8 mouse cellular contexts compared by ENCODE assay signal in the genomic region with DNA sequence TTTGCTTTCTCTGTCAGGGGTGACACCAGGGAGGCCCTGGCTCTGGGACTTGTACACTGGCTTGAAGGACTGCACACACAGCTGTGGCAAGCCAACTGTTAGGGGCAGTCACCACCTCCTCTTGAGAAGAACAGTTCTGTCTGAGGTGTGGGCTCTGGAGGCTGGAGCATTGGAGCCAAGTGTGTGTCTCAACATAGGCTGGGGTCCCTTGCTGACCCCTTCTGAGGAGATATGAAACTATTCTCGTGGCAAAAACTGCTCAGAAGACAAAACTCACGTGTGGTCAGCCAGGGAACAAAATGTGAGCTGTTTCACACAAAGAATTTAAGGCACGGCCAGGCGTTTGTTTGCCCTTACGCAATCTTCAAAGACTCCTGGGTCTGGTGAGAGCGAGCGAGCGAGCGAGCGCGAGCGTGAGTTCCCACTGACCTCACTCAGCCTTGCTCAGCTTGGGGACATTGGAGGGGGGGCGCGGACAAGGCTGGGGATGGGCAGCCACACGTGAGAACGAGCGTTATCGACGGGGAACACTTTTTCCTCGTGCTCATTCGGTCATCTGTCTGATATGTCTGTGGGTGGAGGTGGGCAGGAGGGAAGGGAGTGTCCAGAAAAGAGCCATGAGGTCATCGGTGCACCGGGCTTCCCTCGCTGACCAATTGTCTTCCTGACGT. TPM values are rescaled to one million over a fixed set of nuclear protein-coding genes. Genes with fewer than 3 reads are reported as not detected.
DNase-seq lines count a peak whose midpoint lies in the region; ATAC-seq and TF ChIP-seq lines count a peak whose summit lies in the region.

No protein-coding gene starts in this region.

- H3K4me1 ChIP-seq in midbrain, embryonic 10.5 days = peaks cover 21% of the 10 kb centered on the region
- H3K4me1 ChIP-seq in midbrain, postnatal 0 days (ENCODE audit: insufficient read depth, low read length) = no peaks in the 10 kb centered on the region
- peaks cover 49% of the 10 kb centered on the region for H3K4me1 ChIP-seq in heart, embryonic 10.5 days

- H3K36me3 ChIP-seq in midbrain, embryonic 10.5 days = no peaks in the 10 kb centered on the region
- H3K36me3 ChIP-seq in midbrain, postnatal 0 days (ENCODE audit: insufficient read depth, low read length) = no peaks in the 10 kb centered on the region
- H3K36me3 ChIP-seq in heart, embryonic 10.5 days = no peaks in the 10 kb centered on the region

- H3K4me2 ChIP-seq in midbrain, postnatal 0 days (ENCODE audit: low read depth, low read length, poor library complexity, severe bottlenecking) = no peak overlapping the region

- H3K27me3 ChIP-seq in midbrain, embryonic 10.5 days (ENCODE audit: low read depth, poor library complexity, severe bottlenecking) = peaks cover 27% of the 10 kb centered on the region
- H3K27me3 ChIP-seq in midbrain, postnatal 0 days (ENCODE audit: insufficient read depth, low read length) = no peaks in the 10 kb centered on the region
- H3K27me3 ChIP-seq in heart, embryonic 10.5 days (ENCODE audit: insufficient read depth, poor library complexity, severe bottlenecking) = peaks cover 3% of the 10 kb centered on the region; the same call in 1 of the 2 replicates

- H3K9ac ChIP-seq in midbrain, postnatal 0 days (replicated peaks; ENCODE audit: low read length, poor library complexity, severe bottlenecking) = no peak overlapping the region

- 0 out of 2 replicates have a peak overlapping the region, but pooled peaks have one; percentile 19 for H3K27ac ChIP-seq in midbrain, embryonic 10.5 days (replicated peaks)
- H3K27ac ChIP-seq in midbrain, postnatal 0 days (ENCODE audit: low read depth, low read length) = no peak overlapping the region
- H3K27ac ChIP-seq in heart, embryonic 10.5 days = peak overlapping the region; percentile 79

- no peak for ATAC-seq in midbrain, postnatal 0 days (ENCODE audit: low FRiP score)
- ATAC-seq in megakaryocyte-erythroid progenitor cell, adult 5-6 weeks (replicated peaks; ENCODE audit: low FRiP score, low TSS enrichment, poor library complexity, severe bottlenecking) = peak; percentile 26

- TF ChIP-seq CTCF in midbrain, postnatal 0 days (IDR thresholded peaks at IDR 0.05) = no peak

- no peaks in the 10 kb centered on the region for H3K9me3 ChIP-seq in midbrain, embryonic 10.5 days (replicated peaks)
- no peaks in the 10 kb centered on the region for H3K9me3 ChIP-seq in midbrain, postnatal 0 days (ENCODE audit: low read length)
- no peaks in the 10 kb centered on the region for H3K9me3 ChIP-seq in heart, embryonic 10.5 days

- 47% methylated on average over 25 of the region's 25 CpGs for WGBS in midbrain, embryonic 10.5 days
- WGBS in midbrain, postnatal 0 days = 46% methylated on average over 25 of the region's 25 CpGs
- 11% methylated on average over 25 of the region's 25 CpGs for WGBS in heart, embryonic 10.5 days

- H3K4me3 ChIP-seq in midbrain, embryonic 10.5 days = peak overlapping the region; percentile 24; the same call in 1 of the 2 replicates
- no peak overlapping the region for H3K4me3 ChIP-seq in midbrain, postnatal 0 days (ENCODE audit: low read depth, low read length)
- H3K4me3 ChIP-seq in heart, embryonic 10.5 days = peak overlapping the region; percentile 51

- DNase-seq in midbrain, embryonic 10.5 days (ENCODE audit: low spot score) = no peak
- no peak for DNase-seq in midbrain, postnatal 0 days (ENCODE audit: low spot score)
- peak; percentile 86 for DNase-seq in heart, embryonic 10.5 days (ENCODE audit: low spot score)
- DNase-seq in kidney, postnatal 4 days = peak; percentile 34 to 57
- DNase-seq in spleen, postnatal 4 days (ENCODE audit: low spot score in 2 of 2) = no peak
- DNase-seq in spleen, adult 18-20 months = no peak
- no peak for DNase-seq in cerebellum, adult 18-20 months

RNA-seq across cellular contexts. Expression of gene Tmem44, which starts 48.3 kb away (rescaled TPM):
- polyA plus RNA-seq in midbrain, embryonic 10.5 days (2016; fragmentation: Nextera tagmentation; extraction: Ambion mirVana) = 21.6 and 33.2 TPM in 2 replicates
- total RNA-seq in midbrain, postnatal 0 days (2014; rRNA removed) = 114 and 124 TPM in 2 replicates
- polyA plus RNA-seq in midbrain, postnatal 0 days (2015; fragmentation: Nextera tagmentation; extraction: Ambion mirVana) = 64.3 and 67.7 TPM in 2 replicates
- polyA plus RNA-seq in heart, embryonic 10.5 days (2016; fragmentation: Nextera tagmentation; extraction: Ambion mirVana) = 16.1 and 23.1 TPM in 2 replicates
- 0.25 TPM in 1 of 2 replicates, not detected in the other for total RNA-seq in megakaryocyte-erythroid progenitor cell, adult 5-6 weeks (2014; fragmentation: Nextera tagmentation)
- 0.14 and 0.30 TPM in 2 replicates for total RNA-seq in megakaryocyte-erythroid progenitor cell, adult 5-6 weeks (2017)

Comparison
In these comparisons a context has a peak if more than half of its experiments do, and no peak if none do; other contexts are left out.
1. DNase-seq: peak in heart, embryonic 10.5 days (single experiment) and kidney, postnatal 4 days (2 of 2); none in midbrain, embryonic 10.5 days (single experiment), midbrain, postnatal 0 days (single experiment), spleen, postnatal 4 days (0 of 2), spleen, adult 18-20 months (0 of 2) and cerebellum, adult 18-20 months (0 of 2).